Mouse (Mus musculus) lung, postnatal 0 days (tissue): ENCODE data around the gene Entpd4b. TPM values are rescaled to one million over a fixed set of nuclear protein-coding genes. Genes with fewer than 3 reads are reported as not detected.
"Not testable (repeated sequence)": the region's sequence is repeated elsewhere in the genome, so short reads cannot be mapped to it uniquely, and the experiment has no call there.

Experiments
- ATAC-seq: fragments of 200-750 bp; cut with Nextera tagmentation; 2 replicates; pipeline ENCODE4 v1.8.0; 2017; ENCODE audit warnings: moderate library complexity
- DNase-seq: peaks from one replicate; pipeline ENCODE4 v3.0.0-alpha.2; 2016; ENCODE audit warnings: low spot score
- H3K27ac ChIP-seq: fragments of 300-500 bp; sonication (generic); 2 replicates; pipeline ENCODE4 v1.5.1; 2014; ENCODE audit warnings: antibody characterized with exemption, mild to moderate bottlenecking, low read length, mixed read lengths
- H3K27me3 ChIP-seq: fragments of 300-500 bp; sonication (generic); replicated peaks from 2 replicates; pipeline ENCODE4 v1.6.1; 2014; ENCODE audit warnings: low read length, mixed read lengths; ENCODE audit not compliant: insufficient read depth
- H3K36me3 ChIP-seq: fragments of 300-500 bp; sonication (generic); 2 replicates; pipeline ENCODE4 v1.6.1; 2014; ENCODE audit warnings: low read length, mixed read lengths; ENCODE audit not compliant: insufficient read depth
- H3K4me1 ChIP-seq: fragments of 300-500 bp; sonication (generic); 2 replicates; pipeline ENCODE4 v1.6.1; 2014; ENCODE audit warnings: antibody characterized with exemption, low read depth, low read length, mixed read lengths; ENCODE audit not compliant: insufficient read depth
- H3K4me2 ChIP-seq: fragments of 300-500 bp; sonication (generic); replicated peaks from 2 replicates; pipeline ENCODE4 v1.6.1; 2014; ENCODE audit warnings: low read depth, mild to moderate bottlenecking, low read length, moderate library complexity, mixed read lengths
- H3K4me3 ChIP-seq: fragments of 300-500 bp; sonication (generic); 2 replicates; pipeline ENCODE4 v1.5.1; 2014; ENCODE audit warnings: low read depth, low read length
- H3K9ac ChIP-seq: fragments of 300-500 bp; sonication (generic); replicated peaks from 2 replicates; pipeline ENCODE4 v1.6.1; 2014; ENCODE audit warnings: low read depth, mild to moderate bottlenecking
- H3K9me3 ChIP-seq: fragments of 300-500 bp; sonication (generic); 2 replicates; pipeline ENCODE4 v1.6.1; 2016; ENCODE audit warnings: low read length, mixed read lengths
- WGBS: fragments of 180-500 bp; shearing (Covaris S2); extraction: QIAGEN DNeasy Blood & Tissue Kit; methylation state at CpG from one replicate; pipeline ENCODE4 v1.1.7; 2014; 5-methylcytosine and 5-hydroxymethylcytosine counted together
- polyA plus RNA-seq: library from polyadenylated mRNA; unstranded; fragments of >200 nt; fragmentation: Nextera tagmentation; extraction: Ambion mirVana; gene quantifications from 2 replicates; pipeline ENCODE4 v1.2.1, GENCODE M21; 2015

The Entpd4b gene
- polyA plus RNA-seq: 9.0 and 9.7 TPM in 2 replicates

DNA sequence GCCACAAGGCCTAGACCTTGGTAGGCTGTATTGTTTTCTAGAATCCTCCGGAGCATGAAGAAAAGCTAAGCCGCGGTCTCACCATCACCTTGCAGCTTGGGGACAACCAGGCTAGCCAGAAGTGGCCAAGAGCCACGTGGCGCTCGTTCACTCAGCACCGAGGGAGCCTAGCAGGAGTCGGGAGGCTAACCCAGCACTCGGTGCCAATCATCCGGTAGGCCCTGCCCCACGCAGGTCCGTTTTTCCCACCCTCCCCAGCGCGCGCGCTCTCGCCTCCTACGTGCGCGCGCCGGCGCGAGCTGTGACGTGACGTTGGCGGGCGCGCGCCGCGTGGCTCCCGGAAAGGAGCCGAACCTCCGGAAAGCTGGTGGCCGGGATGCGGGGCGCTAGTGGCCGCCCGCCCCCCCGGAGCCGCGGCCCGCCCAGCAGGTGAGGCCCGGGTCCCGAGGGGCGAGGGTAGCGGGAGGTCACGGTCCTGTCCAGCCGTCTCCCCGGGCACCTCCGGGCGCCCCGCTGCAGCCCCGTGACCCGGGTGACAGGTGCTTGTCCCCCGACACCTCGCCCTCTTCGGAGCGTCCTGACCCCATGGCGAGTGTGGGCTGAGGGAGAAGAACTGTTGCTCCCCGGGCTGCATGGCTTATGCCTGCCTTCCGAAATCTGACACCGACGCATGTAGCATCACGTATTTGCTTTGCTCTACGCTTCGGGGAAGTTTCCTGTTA is at the start of gene Entpd4b:
TSS of gene Entpd4b (plus strand) at position 315 of the 722 bp plus-strand sequence.
- no CpG with 5 or more reads among the region's 68 CpGs for WGBS
- H3K4me2 ChIP-seq, H3K9me3 ChIP-seq, H3K27ac ChIP-seq, H3K9ac ChIP-seq, H3K4me3 ChIP-seq, DNase-seq, H3K27me3 ChIP-seq, H3K36me3 ChIP-seq, H3K4me1 ChIP-seq: not testable (repeated sequence)
- ATAC-seq: peak; percentile 98

DNA sequence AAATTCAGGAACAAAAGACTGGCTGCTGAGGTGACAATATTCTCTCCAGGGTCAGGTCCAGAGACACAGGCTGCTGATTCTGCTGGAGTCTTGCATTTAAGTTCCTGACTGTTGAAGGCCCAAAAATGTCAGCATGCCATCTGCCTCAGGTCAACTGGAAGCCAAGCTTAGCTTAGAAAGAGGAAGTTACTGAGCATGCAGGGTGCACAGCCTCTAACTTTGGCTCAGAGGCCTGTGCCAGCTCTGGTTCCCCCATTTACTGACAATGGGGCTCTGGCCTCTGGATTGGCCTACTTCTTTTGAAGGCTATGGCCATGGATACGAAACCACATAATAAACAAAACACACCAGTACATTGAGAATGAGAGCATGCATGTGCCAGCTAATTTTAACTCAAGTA is 48.2 kb upstream of the Entpd4b start:
- WGBS: no CpG with 5 or more reads among the region's 1 CpGs
- not testable (repeated sequence) for H3K4me1 ChIP-seq, H3K9ac ChIP-seq, H3K4me3 ChIP-seq, H3K27me3 ChIP-seq, H3K9me3 ChIP-seq, DNase-seq, H3K36me3 ChIP-seq, H3K27ac ChIP-seq, H3K4me2 ChIP-seq, ATAC-seq

DNA sequence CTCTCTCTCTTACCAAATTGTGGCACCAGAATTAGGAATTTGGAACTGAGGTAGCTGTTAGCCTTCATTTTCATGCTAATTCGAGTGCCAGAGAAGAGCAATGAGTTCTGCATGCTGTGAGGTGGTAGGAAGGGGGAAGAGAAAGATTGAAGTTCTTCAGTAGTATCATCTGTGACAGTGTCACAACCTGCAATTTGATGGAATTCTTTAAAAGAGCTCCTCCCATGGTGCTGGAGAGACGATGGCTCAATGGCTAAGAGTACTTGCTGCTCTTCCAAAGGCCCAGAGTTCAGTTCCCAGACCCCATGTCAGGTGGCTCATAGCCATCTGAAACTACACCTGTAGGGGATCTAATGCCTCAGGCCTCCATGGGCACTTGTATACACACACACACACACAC is 42.8 kb upstream of the Entpd4b start, which contains the start of gene Gm27179:
TSS of gene Gm27179 (minus strand) at position 101 of the 400 bp plus-strand sequence.
- H3K36me3 ChIP-seq, DNase-seq, ATAC-seq, H3K4me3 ChIP-seq, H3K9me3 ChIP-seq, H3K27me3 ChIP-seq, H3K4me1 ChIP-seq, H3K4me2 ChIP-seq, H3K9ac ChIP-seq, H3K27ac ChIP-seq: not testable (repeated sequence)
- no CpG with 5 or more reads among the region's 2 CpGs for WGBS

DNA sequence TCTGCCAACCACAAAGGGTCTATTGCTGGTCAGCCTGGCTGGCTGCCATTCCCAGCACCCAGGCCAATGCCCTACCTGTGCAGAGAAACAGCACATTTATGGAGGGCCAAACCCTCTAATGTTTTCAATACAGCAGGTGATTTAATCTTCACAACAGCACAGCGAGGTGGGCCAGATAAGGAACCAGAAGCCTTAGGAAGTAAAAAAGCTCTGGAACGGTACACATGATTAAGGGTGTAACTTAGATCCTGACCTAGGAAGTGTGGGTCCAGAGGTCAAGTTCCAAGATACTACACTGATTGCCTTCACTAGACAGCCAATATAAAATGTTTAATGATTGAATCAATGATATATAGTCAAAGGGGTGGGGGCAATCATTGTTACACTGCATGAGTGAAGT is 34.4 kb upstream of the Entpd4b start:
- ATAC-seq, H3K4me2 ChIP-seq, H3K4me1 ChIP-seq, H3K4me3 ChIP-seq, DNase-seq, H3K9ac ChIP-seq, H3K9me3 ChIP-seq, H3K27ac ChIP-seq, H3K36me3 ChIP-seq, H3K27me3 ChIP-seq: not testable (repeated sequence)
- WGBS: no CpG with 5 or more reads among the region's 2 CpGs

DNA sequence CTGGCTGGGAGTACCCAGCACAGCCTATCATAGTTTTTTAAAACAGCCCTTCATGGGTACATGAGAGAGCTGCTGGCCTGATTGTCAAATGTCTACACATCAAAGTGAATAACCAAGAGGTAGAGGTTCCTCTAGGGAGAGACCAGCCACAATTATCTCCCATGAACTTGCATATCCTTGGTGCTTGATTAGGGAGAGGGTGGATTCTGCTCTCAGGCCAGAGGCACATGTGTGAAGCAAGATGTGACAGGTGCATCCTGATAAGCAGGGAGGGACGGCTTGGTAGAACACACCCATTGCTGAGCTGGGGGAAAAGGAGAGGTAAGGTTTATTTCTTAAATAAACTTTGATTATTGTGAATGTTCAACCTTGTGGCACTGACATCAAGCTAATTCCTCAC is 32.2 kb upstream of the Entpd4b start:
- H3K9ac ChIP-seq, H3K4me1 ChIP-seq, H3K4me2 ChIP-seq, H3K36me3 ChIP-seq, H3K9me3 ChIP-seq, H3K27ac ChIP-seq, DNase-seq, ATAC-seq, H3K4me3 ChIP-seq, H3K27me3 ChIP-seq: not testable (repeated sequence)
- WGBS: no CpG with 5 or more reads among the region's 1 CpGs

DNA sequence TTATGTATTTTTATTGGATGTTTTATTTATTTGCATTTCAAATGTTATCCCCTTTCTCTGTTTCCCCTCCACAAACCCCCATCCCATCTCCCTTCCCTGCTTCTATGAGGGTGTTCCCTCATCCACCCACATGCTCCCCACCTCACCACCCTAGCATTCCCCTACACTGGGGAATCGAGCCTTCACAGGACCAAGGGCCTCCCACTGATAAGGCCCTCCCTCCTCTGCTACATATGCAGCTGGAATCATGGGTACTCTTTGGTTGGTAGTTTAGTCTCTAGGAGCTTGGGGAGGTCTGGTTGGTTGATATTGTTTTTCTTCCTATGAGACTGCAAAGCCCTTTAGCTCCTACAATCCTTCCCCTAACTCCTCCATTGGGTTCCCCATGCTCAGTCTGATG is 29.0 kb upstream of the Entpd4b start:
- no CpG with 5 or more reads among the region's 1 CpGs for WGBS
- not testable (repeated sequence) for H3K9ac ChIP-seq, ATAC-seq, H3K9me3 ChIP-seq, H3K4me1 ChIP-seq, DNase-seq, H3K27me3 ChIP-seq, H3K36me3 ChIP-seq, H3K4me2 ChIP-seq, H3K4me3 ChIP-seq, H3K27ac ChIP-seq

DNA sequence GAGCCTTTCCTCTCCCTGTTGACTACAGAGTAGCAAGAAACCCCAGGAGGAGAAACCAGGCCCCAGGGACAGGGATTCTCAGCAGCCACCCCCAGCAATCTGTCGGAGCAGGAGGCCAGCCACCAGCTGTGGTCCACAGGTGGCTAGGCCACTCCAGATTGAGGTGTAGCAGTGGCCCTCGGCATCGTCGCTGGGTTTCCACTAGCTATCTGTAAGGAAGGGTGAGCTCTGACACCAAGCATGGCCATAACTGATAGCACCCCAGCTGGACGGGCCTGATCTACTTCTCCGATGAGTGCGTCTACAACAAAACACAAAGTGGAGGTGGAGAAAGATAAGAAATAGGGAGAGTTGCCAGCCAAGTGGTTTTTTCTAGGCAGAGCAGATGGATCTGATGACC is 18.7 kb upstream of the Entpd4b start:
- H3K4me3 ChIP-seq, DNase-seq, H3K36me3 ChIP-seq, H3K9me3 ChIP-seq, H3K27ac ChIP-seq, H3K4me1 ChIP-seq, H3K9ac ChIP-seq, ATAC-seq, H3K27me3 ChIP-seq, H3K4me2 ChIP-seq: not testable (repeated sequence)
- no CpG with 5 or more reads among the region's 7 CpGs for WGBS

DNA sequence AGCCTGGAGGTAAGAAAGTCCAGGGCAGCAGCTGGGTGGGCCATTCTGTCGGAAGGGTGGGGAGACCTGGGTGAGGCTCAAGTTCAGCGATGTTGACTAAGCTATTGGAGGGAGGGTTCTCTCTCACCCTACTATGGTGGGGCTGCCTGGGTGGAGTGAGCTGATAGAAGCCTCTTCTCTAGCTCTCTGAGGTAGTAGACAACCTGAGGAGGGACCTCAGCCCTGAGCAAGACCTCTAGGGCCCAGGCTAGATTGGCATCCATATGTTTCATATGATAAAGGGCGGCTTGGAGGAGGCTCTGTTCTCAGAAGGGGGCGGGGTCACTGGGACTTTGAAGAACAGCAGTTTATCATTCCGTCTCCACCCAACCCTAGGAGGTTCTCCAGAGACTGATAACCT is 15.1 kb upstream of the Entpd4b start:
- not testable (repeated sequence) for H3K27ac ChIP-seq, DNase-seq, H3K27me3 ChIP-seq, H3K4me2 ChIP-seq, ATAC-seq, H3K4me3 ChIP-seq, H3K9me3 ChIP-seq, H3K9ac ChIP-seq, H3K4me1 ChIP-seq, H3K36me3 ChIP-seq
- no CpG with 5 or more reads among the region's 5 CpGs for WGBS

DNA sequence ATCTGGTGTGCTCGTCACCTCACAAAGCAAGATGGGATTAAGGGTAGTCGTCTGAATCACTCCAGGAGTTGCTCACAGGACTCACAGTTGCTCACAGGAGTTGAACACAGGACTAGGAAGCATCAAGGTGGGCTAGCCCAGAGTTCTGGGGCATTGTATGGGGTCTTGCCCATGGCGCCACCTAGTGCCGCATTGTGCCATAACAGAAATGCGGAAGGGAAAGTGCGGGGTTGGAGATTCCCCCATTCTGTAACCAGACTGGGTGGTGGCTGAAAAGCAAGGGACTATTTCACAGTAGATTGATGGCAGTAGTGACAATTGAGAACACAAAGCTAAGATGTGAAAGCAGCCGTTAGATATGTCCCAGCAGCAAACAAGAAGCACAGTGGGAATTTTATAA is 12.5 kb upstream of the Entpd4b start:
- H3K4me3 ChIP-seq, H3K4me2 ChIP-seq, H3K4me1 ChIP-seq, ATAC-seq, H3K27me3 ChIP-seq, H3K27ac ChIP-seq, H3K9ac ChIP-seq, H3K9me3 ChIP-seq, DNase-seq, H3K36me3 ChIP-seq: not testable (repeated sequence)
- no CpG with 5 or more reads among the region's 7 CpGs for WGBS

DNA sequence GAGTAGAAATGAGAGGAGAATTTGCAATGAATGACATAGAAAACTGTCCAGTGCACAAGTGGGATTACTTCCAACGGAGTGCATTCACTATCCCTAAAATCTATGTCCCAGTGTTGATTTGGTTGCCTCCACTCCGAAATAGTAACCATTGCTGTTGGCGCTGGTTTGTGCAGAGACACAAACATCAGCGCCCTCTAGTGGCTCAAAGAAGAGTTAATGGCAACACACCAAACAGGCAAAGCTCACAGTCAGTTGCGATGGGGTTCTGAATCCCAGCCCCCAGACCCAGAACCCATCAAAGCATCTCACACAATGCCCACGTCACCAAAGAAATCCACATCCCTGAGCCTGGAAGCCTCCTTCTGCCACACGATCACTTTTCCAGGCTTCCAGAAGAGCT is 11.2 kb upstream of the Entpd4b start:
- no CpG with 5 or more reads among the region's 7 CpGs for WGBS
- H3K36me3 ChIP-seq, H3K9me3 ChIP-seq, DNase-seq, H3K27ac ChIP-seq, ATAC-seq, H3K27me3 ChIP-seq, H3K4me3 ChIP-seq, H3K9ac ChIP-seq, H3K4me2 ChIP-seq, H3K4me1 ChIP-seq: not testable (repeated sequence)
